Comparison of ENCODE assay signal across 9 mouse cellular contexts in genomic region chr5:129740976-129741375, GRCm38 (mm10). TPM values are rescaled to one million over a fixed set of nuclear protein-coding genes. Genes with fewer than 3 reads are reported as not detected.
A peak's percentile ranks its signal among the peaks of the same experiment; 100 is the strongest.
DNase-seq lines count a peak whose midpoint lies in the region; ATAC-seq lines count a peak whose summit lies in the region.
"Had no signal": no experiment of that assay in that cellular context is flagged by ENCODE, and none has a peak within 500 bp of the region (broad histone marks: within the 10 kb centered on the region; RNA-seq: fewer than 3 reads in every experiment).

No protein-coding gene starts in this region.

- peak; percentile 47 for DNase-seq in heart, postnatal 4 days
- no peak for DNase-seq in heart, adult 11 months
- DNase-seq in right cerebral cortex, postnatal 14 days = peak; percentile 37
- DNase-seq in right cerebral cortex, adult 18-20 months = no peak
- peak; percentile 39 to 51 for DNase-seq in adrenal gland, postnatal 36 days
- DNase-seq in lung, postnatal 36 days = peak; percentile 61
- DNase-seq in yolk sac, embryonic 10.5 days (ENCODE audit: low spot score) = no peak

- no peak for ATAC-seq in inflammation-experienced regulatory T-cells, adult 6 months

RNA-seq across cellular contexts. Expression of gene Nipsnap2, which starts 16.1 kb away (rescaled TPM):
- total RNA-seq in heart, postnatal 4 days (2021) = 100 to 1,000 TPM; 478 to 526 TPM
- 100 to 1,000 TPM; 116 to 140 TPM for total RNA-seq in adrenal gland, postnatal 36 days (2021)
- 10 to 100 TPM; 52.3 to 79.8 (median 79.6) TPM for polyA plus RNA-seq in inflammation-experienced regulatory T-cells, adult 6 months (2017; shearing (Covaris generic))

RNA-seq across cellular contexts. Expression of gene Mrps17, which starts 25.7 kb away (rescaled TPM):
- 10 to 100 TPM; 77.2 to 87.1 TPM for total RNA-seq in heart, postnatal 4 days (2021)
- total RNA-seq in adrenal gland, postnatal 36 days (2021) = 100 to 1,000 TPM in 1 of 2 experiments, 10 to 100 TPM in 1; 80.7 to 106 TPM
- polyA plus RNA-seq in inflammation-experienced regulatory T-cells, adult 6 months (2017; shearing (Covaris generic)) = 100 to 1,000 TPM; 109 to 124 (median 117) TPM

RNA-seq across cellular contexts. Expression of gene Sept14, which starts 32.7 kb away (rescaled TPM):
- total RNA-seq in heart, postnatal 4 days (2021) = not detected
- not detected for total RNA-seq in adrenal gland, postnatal 36 days (2021)
- polyA plus RNA-seq in inflammation-experienced regulatory T-cells, adult 6 months (2017; shearing (Covaris generic)) = not detected
- polyA plus RNA-seq: large intestine, adult 2 months had no signal

RNA-seq across cellular contexts. Expression of gene Psph, which starts 46.3 kb away (rescaled TPM):
- 10 to 100 TPM; 13.0 to 14.7 TPM for total RNA-seq in heart, postnatal 4 days (2021)
- 10 to 100 TPM; 20.1 to 27.0 TPM for total RNA-seq in adrenal gland, postnatal 36 days (2021)
- polyA plus RNA-seq in inflammation-experienced regulatory T-cells, adult 6 months (2017; shearing (Covaris generic)) = 10 to 100 TPM; 43.6 to 79.5 (median 54.1) TPM

Comparison
In these comparisons a context has a peak if more than half of its experiments do, and no peak if none do; other contexts are left out.
1. DNase-seq: peak in heart, postnatal 4 days (single experiment), right cerebral cortex, postnatal 14 days (single experiment), adrenal gland, postnatal 36 days (2 of 2) and lung, postnatal 36 days (single experiment); none in heart, adult 11 months (single experiment), right cerebral cortex, adult 18-20 months (single experiment) and yolk sac, embryonic 10.5 days (single experiment).